Mouse (Mus musculus) CH12.LX (cell line): ENCODE data around the gene Snx30. TPM values are rescaled to one million over a fixed set of nuclear protein-coding genes. Genes with fewer than 3 reads are reported as not detected.

Source experiments
- DNase-seq: peaks from one replicate; pipeline ENCODE4 v3.0.0-alpha.2; 2013; ENCODE audit errors: extremely low read depth
- H3K27ac ChIP-seq: 2 replicates; pipeline ENCODE4 v1.5.1; 2012; ENCODE audit warnings: low read depth, mild to moderate bottlenecking, control low read depth, moderate library complexity; ENCODE audit not compliant: insufficient read depth
- H3K27me3 ChIP-seq: replicated peaks from 2 replicates; pipeline ENCODE3; 2012; ENCODE audit warnings: inconsistent platforms
- H3K36me3 ChIP-seq, 2 experiments: replicated peaks in 1 of 2; 2 replicates each; pipeline versions ENCODE3 to v1.6.1; 2012; ENCODE audit warnings: inconsistent platforms in 1 of 2, low read length in 1 of 2, mild to moderate bottlenecking in 1 of 2, mixed read lengths in 1 of 2, moderate library complexity in 1 of 2; ENCODE audit not compliant: control insufficient read depth in 1 of 2, insufficient read depth in 1 of 2
- H3K4me1 ChIP-seq, 2 experiments: 2 replicates each; pipeline ENCODE4 v1.6.1; 2012; ENCODE audit warnings: inconsistent platforms in 1 of 2, moderate library complexity in 1 of 2; ENCODE audit not compliant: insufficient read depth in 2 of 2, control insufficient read depth in 1 of 2
- H3K4me2 ChIP-seq: 2 replicates; pipeline ENCODE4 v1.6.1; 2012; ENCODE audit warnings: low read depth, mild to moderate bottlenecking, control low read depth; ENCODE audit not compliant: poor library complexity, insufficient read depth, severe bottlenecking
- H3K4me3 ChIP-seq, 3 experiments: fragments of 150-350 bp in 1 of 3; sonication (generic) in 1 of 3; replicated peaks in 1 of 3; 2 replicates each; pipeline versions ENCODE3 to v1.5.1; 2011 to 2012; ENCODE audit warnings: low read depth in 2 of 3, low read length in 2 of 3, mild to moderate bottlenecking in 2 of 3, moderate library complexity in 2 of 3, control low read depth in 1 of 3, improper control_type of control experiment in 1 of 3, inconsistent platforms in 1 of 3, mixed read lengths in 1 of 3; ENCODE audit not compliant: poor library complexity in 1 of 3
- H3K79me2 ChIP-seq: replicated peaks from 2 replicates; pipeline ENCODE4 v1.6.1; 2012; ENCODE audit warnings: mild to moderate bottlenecking, moderate library complexity; ENCODE audit not compliant: control insufficient read depth, poor library complexity, insufficient read depth, severe bottlenecking; ENCODE audit errors: extremely low read depth
- H3K9ac ChIP-seq: 2 replicates; pipeline ENCODE4 v1.6.1; 2012; ENCODE audit warnings: low read depth, mild to moderate bottlenecking, control low read depth, moderate library complexity; ENCODE audit not compliant: insufficient read depth
- H3K9me3 ChIP-seq: replicated peaks from 2 replicates; pipeline ENCODE3; 2012; ENCODE audit warnings: low read length, inconsistent platforms, mixed read lengths
- BHLHE40 ChIP-seq: IDR thresholded peaks from 2 replicates; pipeline ENCODE4 v1.6.1; 2011; ENCODE audit warnings: mild to moderate bottlenecking, low read depth, low read length, improper control_type of control experiment
- CHD1 ChIP-seq: IDR thresholded peaks from 2 replicates; pipeline ENCODE4 v1.6.1; 2012; ENCODE audit warnings: low read depth, low read length, improper control_type of control experiment, inconsistent platforms
- CHD2 ChIP-seq: IDR thresholded peaks from 2 replicates; pipeline ENCODE4 v1.6.1; 2011; ENCODE audit warnings: low read length, improper control_type of control experiment
- CTCF ChIP-seq, 2 experiments: IDR thresholded peaks in 1 of 2; conservative IDR thresholded peaks in 1 of 2; 2 replicates each; pipeline ENCODE4 v1.5.1; 2011 to 2012; ENCODE audit warnings: low read depth in 2 of 2, low read length in 2 of 2, improper control_type of control experiment in 1 of 2, inconsistent platforms in 1 of 2, mild to moderate bottlenecking in 1 of 2, moderate library complexity in 1 of 2
- ETS1 ChIP-seq: conservative IDR thresholded peaks from 2 replicates; pipeline ENCODE4 v1.6.1; 2012; ENCODE audit warnings: low read depth, mild to moderate bottlenecking, inconsistent platforms, low read length, improper control_type of control experiment, moderate library complexity
- GABPA ChIP-seq: IDR thresholded peaks from 2 replicates; pipeline ENCODE4 v1.6.1; 2012; ENCODE audit warnings: low read depth, low read length, improper control_type of control experiment, inconsistent platforms; ENCODE audit not compliant: insufficient replicate concordance
- HCFC1 ChIP-seq: IDR thresholded peaks from 2 replicates; pipeline ENCODE4 v1.6.1; 2012; ENCODE audit warnings: low read depth, mild to moderate bottlenecking, inconsistent platforms, low read length, improper control_type of control experiment
- IRF4 ChIP-seq: IDR thresholded peaks from 2 replicates; pipeline ENCODE4 v1.6.1; 2014; ENCODE audit warnings: low read depth, mild to moderate bottlenecking, inconsistent platforms, low read length, improper control_type of control experiment
- JUND ChIP-seq: conservative IDR thresholded peaks from 2 replicates; pipeline ENCODE4 v1.6.1; 2011; ENCODE audit warnings: low read depth, low read length, improper control_type of control experiment
- MAFK ChIP-seq: IDR thresholded peaks from 2 replicates; pipeline ENCODE4 v1.6.1; 2011; ENCODE audit warnings: low read length, improper control_type of control experiment; ENCODE audit not compliant: insufficient replicate concordance
- MEF2A ChIP-seq: IDR thresholded peaks from 2 replicates; pipeline ENCODE4 v1.6.1; 2014; ENCODE audit warnings: low read depth, mild to moderate bottlenecking, inconsistent platforms, low read length, improper control_type of control experiment, borderline replicate concordance
- MYC ChIP-seq: IDR thresholded peaks from 2 replicates; pipeline ENCODE4 v1.6.1; 2011; ENCODE audit warnings: low read depth, mild to moderate bottlenecking, improper control_type of control experiment, low read length
- NELFE ChIP-seq: IDR thresholded peaks from 2 replicates; pipeline ENCODE4 v1.6.1; 2011; ENCODE audit warnings: low read depth, low read length, improper control_type of control experiment
- NRF1 ChIP-seq: IDR thresholded peaks from 2 replicates; pipeline ENCODE4 v1.6.1; 2014; ENCODE audit warnings: low read depth, mild to moderate bottlenecking, inconsistent platforms, low read length, improper control_type of control experiment, moderate library complexity
- POLR2AphosphoS2 ChIP-seq: IDR thresholded peaks from 2 replicates; pipeline ENCODE4 v1.6.1; 2011; ENCODE audit warnings: low read depth, low read length, improper control_type of control experiment
- RAD21 ChIP-seq: IDR thresholded peaks from 2 replicates; pipeline ENCODE4 v1.6.1; 2011; ENCODE audit warnings: low read depth, mild to moderate bottlenecking, low read length, improper control_type of control experiment, moderate library complexity
- SMC3 ChIP-seq: IDR thresholded peaks from 2 replicates; pipeline ENCODE4 v1.6.1; 2011; ENCODE audit warnings: low read depth, low read length, improper control_type of control experiment
- TBP ChIP-seq: conservative IDR thresholded peaks from 2 replicates; pipeline ENCODE4 v1.6.1; 2011; ENCODE audit warnings: low read depth, low read length, improper control_type of control experiment
- TCF12 ChIP-seq: IDR thresholded peaks from 2 replicates; pipeline ENCODE4 v1.6.1; 2014; ENCODE audit warnings: low read depth, mild to moderate bottlenecking, inconsistent platforms, low read length, improper control_type of control experiment
- USF1 ChIP-seq: IDR thresholded peaks from 2 replicates; pipeline ENCODE4 v1.6.1; 2014; ENCODE audit warnings: low read depth, mild to moderate bottlenecking, inconsistent platforms, low read length, improper control_type of control experiment
- USF2 ChIP-seq: conservative IDR thresholded peaks from 2 replicates; pipeline ENCODE4 v1.6.1; 2011; ENCODE audit warnings: low read depth, low read length, improper control_type of control experiment
- ZKSCAN1 ChIP-seq: IDR thresholded peaks from 2 replicates; pipeline ENCODE4 v1.6.1; 2012; ENCODE audit warnings: low read depth, inconsistent platforms, low read length, improper control_type of control experiment, borderline replicate concordance
- ZMIZ1 ChIP-seq: IDR thresholded peaks from 2 replicates; pipeline ENCODE4 v1.6.1; 2012; ENCODE audit warnings: low read depth, mild to moderate bottlenecking, inconsistent platforms, low read length, improper control_type of control experiment
- ZNF384 ChIP-seq: IDR thresholded peaks from 2 replicates; pipeline ENCODE4 v1.6.1; 2012; ENCODE audit warnings: low read depth, low read length, improper control_type of control experiment, inconsistent platforms
- dilution Hi-C: fragments of 300-500 bp; cut with MboI; formaldehyde crosslinking; loops from 2 replicates; pipeline ENCODE4 v1.14.3; 2020; ENCODE audit warnings: low sequenced_read_pairs; ENCODE audit not compliant: extremely low pct_unique_long_range_greater_than_20kb, extremely low pct_ligation_motif_present
- in situ Hi-C: fragments of 300-500 bp; cut with MboI; formaldehyde crosslinking; loops from 3 replicates; pipeline ENCODE4 v1.14.3; 2019; ENCODE audit warnings: low sequenced_read_pairs, low pct_ligation_motif_present, low pct_unique_long_range_greater_than_20kb, mixed read lengths
- polyA plus RNA-seq: library from polyadenylated mRNA; unstranded; fragments of >175 nt; gene quantifications from 2 replicates; pipeline ENCODE4 v1.2.1, GENCODE M21; 2012; ENCODE audit warnings: low read depth; ENCODE audit not compliant: insufficient read length
- total RNA-seq, 2 experiments: library from RNA; depleted of rRNA; stranded (reverse); fragments of 300-350 nt in 1 of 2; fragments of >200 nt in 1 of 2; gene quantifications; 2 replicates each; pipeline ENCODE4 v1.2.3; 2012 to 2014

The Snx30 gene
- total and polyA plus RNA-seq, 3 experiments, result 7.9 to 16.9 (median 8.4) TPM

DNA sequence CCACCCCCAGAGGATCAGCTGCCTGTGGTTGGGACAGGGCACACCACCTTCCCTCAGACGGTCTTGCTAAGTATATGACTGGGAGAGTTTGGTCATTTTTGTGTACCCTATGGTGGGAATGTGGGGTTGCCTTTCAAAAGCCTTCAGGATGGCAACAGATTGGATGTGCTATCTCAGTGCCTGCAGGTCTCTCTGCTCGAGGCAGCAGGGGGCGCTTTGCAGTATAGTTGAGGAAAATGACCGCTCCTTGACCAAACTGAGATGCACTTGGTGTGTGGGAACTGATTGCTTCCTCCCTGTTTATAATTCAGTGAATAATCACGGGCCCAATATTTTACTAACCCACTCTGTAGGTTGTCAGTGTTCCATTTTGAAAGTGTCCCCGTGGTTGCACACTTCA lies 96.9 kb downstream of the Snx30 start:
- H3K27ac ChIP-seq, result no peak overlapping the region
- peaks cover 0 to under 1% of the 10 kb centered on the region in 2 experiments; a peak in 1 of 4 replicates for H3K4me1 ChIP-seq
- H3K4me3 ChIP-seq, result no peak overlapping the region
- H3K27me3 ChIP-seq, result no peaks in the 10 kb centered on the region
- dilution Hi-C loops (no loop called here), in situ Hi-C loops (no loop called here)
- no peak overlapping the region for H3K9ac ChIP-seq
- peaks cover 16 to 57% of the 10 kb centered on the region in 2 experiments for H3K36me3 ChIP-seq
- H3K4me2 ChIP-seq, result no peak overlapping the region
- DNase-seq, result no peak
- TF ChIP-seq POLR2AphosphoS2 (no peak), JUND (no peak), ZMIZ1 (no peak), IRF4 (no peak), CTCF (conservative IDR thresholded peaks at IDR 0.05 in 1 of 2, IDR thresholded peaks at IDR 0.05 in 1 of 2; ENCODE audit: low read depth in 2 of 2, low read length in 2 of 2) (peak in 1 of 2 experiments; percentile 58; a peak in 2 of 4 replicates), RAD21 (no peak; the same call in 1 of the 2 replicates), TCF12 (no peak), SMC3 (peak; percentile 40), TBP (no peak), BHLHE40 (no peak), NELFE (no peak), GABPA (no peak), USF2 (no peak), NRF1 (no peak), MAFK (no peak)
- no peaks in the 10 kb centered on the region for H3K79me2 ChIP-seq
- H3K9me3 ChIP-seq, result no peaks in the 10 kb centered on the region

DNA sequence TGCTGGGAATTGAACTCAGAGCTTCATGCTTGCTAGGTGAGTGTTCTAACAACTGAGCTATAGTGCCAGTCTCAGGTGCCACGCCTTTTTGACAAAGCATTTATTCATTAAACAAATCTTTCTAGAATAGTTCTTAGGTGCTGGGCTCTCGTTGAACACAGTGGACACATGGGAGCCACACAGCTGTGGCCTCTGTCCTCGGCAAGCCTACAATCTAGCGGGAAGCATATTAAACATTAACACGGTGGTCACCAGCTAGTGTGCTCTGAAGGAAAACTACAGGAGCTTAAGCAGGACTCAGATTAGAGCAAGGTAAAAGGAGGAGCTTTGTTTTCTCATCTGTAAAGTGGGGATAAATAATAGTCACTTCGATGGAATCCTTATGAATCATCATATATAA lies 101.5 kb downstream of the Snx30 start:
- TF ChIP-seq MAFK (no peak), ZNF384 (no peak), USF1 (no peak), POLR2AphosphoS2 (no peak), RAD21 (no peak), IRF4 (no peak), ZKSCAN1 (no peak), ETS1 (no peak), MYC (no peak), JUND (no peak), CHD1 (no peak), GABPA (no peak), MEF2A (no peak), SMC3 (no peak), TBP (no peak), CTCF (conservative IDR thresholded peaks at IDR 0.05 in 1 of 2, IDR thresholded peaks at IDR 0.05 in 1 of 2; ENCODE audit: low read depth in 2 of 2, low read length in 2 of 2) (no peak), CHD2 (no peak), HCFC1 (no peak)
- Histone ChIP-seq H3K4me3 (no peak overlapping the region), H3K79me2 (no peaks in the 10 kb centered on the region), H3K27me3 (no peaks in the 10 kb centered on the region), H3K4me2 (no peak overlapping the region), H3K9ac (no peak overlapping the region), H3K4me1 (peaks cover 0 to 3% of the 10 kb centered on the region in 2 experiments; a peak in 1 of 4 replicates), H3K36me3 (peaks cover 0 to 14% of the 10 kb centered on the region in 2 experiments), H3K27ac (no peak overlapping the region), H3K9me3 (no peaks in the 10 kb centered on the region)
- dilution Hi-C loops (no loop called here), in situ Hi-C loops (no loop called here)
- no peak for DNase-seq
